Mouse (Mus musculus) thymus, adult 2 months (tissue): ENCODE data around the gene Cd276.
"Not testable (repeated sequence)": the region's sequence is repeated elsewhere in the genome, so short reads cannot be mapped to it uniquely, and the experiment has no call there.

Source experiments
- CTCF ChIP-seq: fragments of 200-500 bp; IDR thresholded peaks from 2 replicates; pipeline ENCODE4 v1.5.1; 2012; ENCODE audit warnings: mild to moderate bottlenecking, control low read depth, low read length, moderate library complexity, borderline replicate concordance; ENCODE audit not compliant: control insufficient read depth, poor library complexity, insufficient read depth; ENCODE audit errors: extremely low read depth
- POLR2A ChIP-seq: fragments of 200-500 bp; IDR thresholded peaks from 2 replicates; pipeline ENCODE4 v1.6.1; 2012; ENCODE audit warnings: mild to moderate bottlenecking, low read length, control low read depth, moderate library complexity; ENCODE audit not compliant: control insufficient read depth, poor library complexity, insufficient read depth; ENCODE audit errors: extremely low read depth

DNA sequence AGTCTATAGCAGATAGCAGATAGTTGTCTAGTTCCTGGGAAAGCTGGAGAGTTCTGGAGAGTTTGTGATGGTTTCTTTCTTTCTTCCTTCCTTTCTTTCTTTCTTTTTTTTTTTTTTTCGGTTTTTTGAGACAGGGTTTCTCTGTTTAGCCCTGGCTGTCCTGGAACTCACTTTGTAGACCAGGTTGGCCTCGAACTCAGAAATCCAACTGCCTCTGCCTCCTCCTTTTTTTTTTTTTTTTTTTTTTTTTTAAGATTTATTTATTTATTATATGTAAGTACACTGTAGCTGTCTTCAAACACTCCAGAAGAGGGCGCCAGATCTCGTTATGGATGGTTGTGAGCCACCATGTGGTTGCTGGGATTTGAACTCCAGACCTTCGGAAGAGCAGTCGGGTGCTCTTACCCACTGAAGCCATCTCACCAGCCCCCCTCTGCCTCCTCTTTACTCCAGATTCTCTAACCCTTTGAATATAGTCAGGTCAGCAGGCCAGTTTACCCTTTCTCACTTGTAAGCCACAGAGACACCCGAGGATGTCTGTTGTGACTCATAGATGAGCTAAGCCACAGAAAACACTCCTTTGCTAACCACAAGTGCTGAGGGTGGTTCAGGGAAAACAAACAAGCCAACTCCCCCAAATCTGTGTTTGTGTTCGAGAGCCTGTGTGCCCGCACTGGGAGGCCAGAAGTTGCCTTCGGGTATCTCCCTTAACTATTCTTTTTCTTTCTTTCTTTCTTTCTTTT, 25.4 kb upstream of the Cd276 start:
- TF ChIP-seq POLR2A, CTCF: not testable (repeated sequence)
